Mouse (Mus musculus) monocyte, adult 2 months (primary cell): Measurements from ENCODE around the gene Olfr166.
"Not testable (repeated sequence)": the region's sequence is repeated elsewhere in the genome, so short reads cannot be mapped to it uniquely, and the experiment has no call there.

ENCODE experiments used
- DNase-seq, 2 experiments: peaks; one replicate each; pipeline ENCODE4 v3.0.0; 2022; ENCODE audit warnings: low spot score in 2 of 2, low read depth in 1 of 2

Olfr166 gene

GRCm38 (mm10) chr16:19483394-19483793, at the start of gene Olfr166:
Gene Olfr166 (plus strand): TSS chr16:19483694.
- DNase-seq = no peak

- DNase-seq = not testable (repeated sequence)
These were observed 24.8 kb upstream of the Olfr166 start for GRCm38 (mm10) chr16:19458741-19459140.

- DNase-seq = no peak
These were observed 19.1 kb upstream of the Olfr166 start for GRCm38 (mm10) chr16:19464365-19464764.

GRCm38 (mm10) chr16:19522166-19522565, 38.7 kb downstream of the Olfr166 start, which contains the start of gene Olfr167:
Gene Olfr167 (minus strand): TSS chr16:19522266.
- DNase-seq = no peak

- no peak for DNase-seq
These were observed 52.0 kb downstream of the Olfr166 start, which contains the start of gene Olfr168 for GRCm38 (mm10) chr16:19535455-19535854. Gene Olfr168 (minus strand): TSS chr16:19535555.
